Mouse (Mus musculus): Measurements from ENCODE around the gene Fbxo10.
"Not testable (repeated sequence)": the region's sequence is repeated elsewhere in the genome, so short reads cannot be mapped to it uniquely, and the experiment has no call there.

Fbxo10 gene

GRCm38 (mm10) chr4:45084021-45084894 lies at the start of gene Fbxo10:
Fbxo10 (minus strand) TSS chr4:45084604.
- peak; percentile 97 to 98 for DNase-seq

DNA sequence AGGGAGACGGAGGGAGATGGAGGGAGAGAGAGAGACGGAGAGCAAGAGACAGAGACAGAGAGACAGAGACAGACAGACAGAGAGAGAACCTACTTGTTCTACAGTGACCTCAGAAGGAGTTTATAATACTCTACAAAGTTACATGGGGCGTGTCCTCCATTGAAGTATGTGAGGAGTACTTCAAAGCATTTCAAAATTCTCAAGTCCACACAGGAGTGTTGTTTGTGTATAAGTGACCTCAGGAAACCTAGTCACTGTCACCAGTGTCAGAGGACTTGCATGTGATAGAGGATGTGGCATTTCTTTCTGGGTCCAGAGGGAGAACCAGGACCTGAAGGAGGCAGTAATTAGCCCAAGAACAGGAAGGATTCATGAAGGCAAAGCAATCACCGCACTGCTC lies 46.6 kb upstream of the Fbxo10 start:
- no peak for DNase-seq

- DNase-seq, result no peak
These were observed 36.9 kb upstream of the Fbxo10 start for GRCm38 (mm10) chr4:45121311-45121710.

DNA sequence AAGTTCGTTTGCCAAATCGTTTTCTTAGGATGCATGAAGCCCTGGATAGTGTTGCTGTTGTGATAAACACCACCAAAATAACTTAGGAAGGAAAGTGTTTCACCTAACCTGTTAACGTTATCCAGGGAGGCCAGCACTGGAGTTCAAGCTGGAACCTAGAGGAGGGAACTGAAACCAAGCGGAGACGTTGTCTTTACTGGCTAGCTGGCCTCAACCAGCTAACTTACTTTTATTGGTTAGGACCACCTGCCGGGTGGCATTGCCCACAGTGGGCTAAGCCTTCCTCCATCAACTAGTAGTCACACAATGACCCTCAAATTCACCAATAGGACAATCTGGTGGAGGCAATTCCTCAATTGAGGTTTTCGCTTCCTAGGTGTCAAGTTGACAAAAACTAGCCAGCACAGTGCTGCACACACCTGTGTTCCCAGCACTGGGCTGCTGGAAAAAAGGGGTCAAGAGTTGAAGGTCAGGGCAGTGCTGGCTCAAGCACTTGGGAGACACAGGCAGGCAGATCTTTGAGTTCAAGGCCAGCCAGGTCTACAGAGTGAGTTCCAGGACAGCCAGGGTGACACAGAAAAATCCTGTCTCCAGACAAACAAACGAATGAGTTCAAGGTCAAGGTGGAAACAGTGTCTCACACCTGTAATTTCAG lies 24.2 kb upstream of the Fbxo10 start:
- no peak for DNase-seq

DNA sequence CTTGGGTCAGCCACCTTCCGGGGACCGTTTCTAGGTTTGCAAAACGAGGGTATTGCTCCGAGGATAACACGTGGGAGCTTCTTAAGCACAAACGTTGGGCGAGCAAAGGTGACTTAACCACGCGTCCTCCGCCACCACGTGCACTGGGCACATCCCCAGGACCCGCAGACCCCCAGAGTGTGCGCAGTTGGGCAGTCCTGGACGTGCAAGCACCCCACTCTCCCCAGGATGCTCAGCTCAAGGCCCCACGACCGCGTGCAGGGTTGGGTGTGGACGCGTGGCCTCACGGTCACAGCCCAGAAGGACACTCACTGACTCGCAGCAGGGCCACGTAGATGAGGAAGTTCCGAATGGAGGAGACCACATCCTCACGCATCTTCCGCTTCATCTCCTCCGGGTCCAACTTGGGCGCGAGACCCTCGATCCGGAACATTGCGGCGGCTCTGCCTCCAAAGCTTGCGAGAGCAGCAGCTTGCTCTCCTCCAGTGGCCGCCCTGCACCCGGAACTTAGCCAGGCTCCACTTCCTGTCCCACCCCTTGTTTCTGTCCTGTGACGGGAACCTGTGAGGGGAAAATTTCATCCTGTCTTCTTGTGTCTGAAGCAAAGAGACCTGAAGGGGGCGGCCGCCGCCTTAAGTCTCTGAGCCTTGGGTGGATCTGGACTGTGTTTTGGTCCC lies 23.3 kb upstream of the Fbxo10 start, which contains the start of gene Tomm5:
Gene Tomm5 (minus strand): TSS at position 514 of the 677 bp plus-strand sequence.
- DNase-seq, result peak; percentile 89 to 94

DNA sequence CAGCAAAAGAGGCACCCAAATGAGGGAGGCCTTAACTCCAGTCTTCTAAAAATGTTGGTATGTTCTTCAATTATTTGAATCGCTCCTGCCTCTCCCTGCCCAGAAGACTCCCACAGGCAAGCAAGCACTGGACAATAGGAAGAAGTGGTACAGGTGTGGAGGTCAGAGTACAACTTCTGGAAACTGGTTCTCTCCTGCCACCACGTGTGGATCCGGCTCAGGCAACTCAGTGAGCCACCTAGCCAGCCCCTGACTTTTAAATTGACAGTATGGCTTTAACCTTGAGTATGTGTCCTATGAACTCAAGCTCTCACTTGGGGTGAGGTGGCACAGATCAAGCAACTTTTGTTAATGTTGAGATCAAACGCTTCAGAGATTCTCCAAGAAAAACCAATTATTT lies 22.7 kb upstream of the Fbxo10 start:
- peak in 1 of 2 experiments; percentile 36 for DNase-seq

DNA sequence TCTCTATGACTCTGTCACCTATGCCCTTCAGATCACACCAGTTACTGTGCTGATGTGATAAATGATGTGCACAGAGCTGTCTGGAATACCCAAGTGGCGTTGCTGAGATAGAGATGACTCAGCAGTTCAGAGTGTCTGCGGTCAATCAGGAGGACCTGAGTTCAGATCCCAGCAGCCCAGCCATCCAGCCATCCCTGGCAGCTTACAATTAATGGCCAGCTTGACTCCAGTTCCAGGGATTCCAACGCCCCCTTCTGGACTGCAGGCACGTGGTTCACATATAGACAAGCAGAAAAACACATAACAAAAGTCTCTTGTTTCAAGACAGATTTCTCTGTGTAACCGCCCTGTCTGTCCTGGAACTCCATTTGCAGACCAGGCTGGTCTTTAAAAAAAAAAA lies 22.0 kb upstream of the Fbxo10 start:
- no peak for DNase-seq

GRCm38 (mm10) chr4:45097198-45097872 lies 12.9 kb upstream of the Fbxo10 start:
- DNase-seq, result peak; percentile 81 to 83

DNA sequence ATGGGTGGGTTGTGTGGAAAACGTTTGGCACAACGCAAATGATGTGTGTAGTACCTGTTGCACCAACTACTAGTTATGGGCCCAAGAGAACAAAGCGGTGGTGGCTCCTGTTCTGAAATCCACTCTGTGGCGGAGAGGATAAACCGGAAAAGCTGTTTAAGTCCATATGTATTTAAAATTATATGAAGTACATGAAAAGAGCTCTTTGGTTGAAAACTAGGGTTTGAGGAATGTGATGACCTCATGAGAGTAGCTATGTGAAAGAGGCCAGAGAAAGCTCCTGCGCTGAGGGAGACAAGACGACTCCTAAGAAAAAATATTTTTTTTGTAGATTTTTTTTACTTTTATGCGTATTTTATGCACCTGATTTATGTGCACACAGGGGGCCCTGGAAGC lies 489 bp upstream of the Fbxo10 start:
- no peak for DNase-seq

GRCm38 (mm10) chr4:45083487-45083886 lies 917 bp downstream of the Fbxo10 start:
- DNase-seq, result peak in 1 of 2 experiments; percentile 7

- DNase-seq, result no peak
These were observed 1.5 kb downstream of the Fbxo10 start for GRCm38 (mm10) chr4:45082951-45083350.

GRCm38 (mm10) chr4:45081041-45081440 lies 3.4 kb downstream of the Fbxo10 start:
- not testable (repeated sequence) for DNase-seq

- no peak for DNase-seq
These were observed 10.9 kb downstream of the Fbxo10 start for GRCm38 (mm10) chr4:45073544-45073943.

GRCm38 (mm10) chr4:45072261-45072973 lies 12.0 kb downstream of the Fbxo10 start:
- DNase-seq, result no peak

- DNase-seq, result no peak
These were observed 16.7 kb downstream of the Fbxo10 start for GRCm38 (mm10) chr4:45067742-45068141.

- no peak for DNase-seq
These were observed 18.2 kb downstream of the Fbxo10 start for GRCm38 (mm10) chr4:45066036-45066730.

DNA sequence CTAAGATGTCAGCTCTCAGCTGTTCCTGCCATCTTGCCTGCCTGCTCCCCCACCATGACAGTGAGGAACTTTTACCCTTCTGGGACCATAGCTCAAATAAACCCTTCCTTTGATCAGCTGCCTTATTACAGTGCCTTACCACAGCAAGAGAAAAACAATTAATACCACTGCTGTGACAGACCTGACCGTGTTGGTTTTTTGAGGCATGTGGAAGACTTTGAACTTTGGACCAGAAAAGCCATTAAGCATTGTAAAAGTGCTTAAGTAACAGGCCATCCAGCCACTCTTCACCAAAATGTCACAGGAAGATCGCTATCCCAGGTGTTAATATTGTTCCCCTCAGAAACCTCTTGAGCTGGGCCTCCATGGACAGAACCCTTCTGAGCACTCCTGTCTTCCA lies 19.8 kb downstream of the Fbxo10 start:
- no peak for DNase-seq

GRCm38 (mm10) chr4:45063836-45064235 lies 20.6 kb downstream of the Fbxo10 start:
- not testable (repeated sequence) for DNase-seq

GRCm38 (mm10) chr4:45055451-45055850 lies 29.0 kb downstream of the Fbxo10 start:
- DNase-seq, result no peak

GRCm38 (mm10) chr4:45054862-45055261 lies 29.5 kb downstream of the Fbxo10 start:
- DNase-seq, result no peak

GRCm38 (mm10) chr4:45047956-45048355 lies 36.4 kb downstream of the Fbxo10 start:
- DNase-seq, result no peak

Measured in kidney, postnatal 4 days (tissue).